Comparison of ENCODE assay signal across 19 mouse cellular contexts in the genomic region with DNA sequence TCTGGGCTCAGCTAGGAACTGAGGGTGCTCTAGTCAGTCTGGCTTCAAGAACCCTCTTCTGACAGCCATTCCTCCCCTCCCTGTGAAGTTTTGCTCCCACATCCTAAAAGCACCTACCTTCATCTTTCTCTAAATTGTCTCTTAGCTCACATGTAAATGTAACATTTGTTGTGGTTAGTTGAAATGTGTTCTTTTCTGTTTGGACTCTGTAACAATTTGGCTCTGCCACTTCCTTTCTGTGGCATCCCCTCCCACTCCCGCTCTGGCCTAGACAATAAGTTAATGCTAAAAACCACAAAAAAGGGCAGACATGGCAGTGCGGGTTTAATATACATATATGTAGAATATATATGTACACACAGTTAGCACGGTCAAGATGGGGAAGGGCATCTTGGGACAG. TPM values are rescaled to one million over a fixed set of nuclear protein-coding genes. Genes with fewer than 3 reads are reported as not detected.
DNase-seq lines count a peak whose midpoint lies in the region; ATAC-seq and TF ChIP-seq lines count a peak whose summit lies in the region.
"Had no signal": no experiment of that assay in that cellular context is flagged by ENCODE, and none has a peak within 500 bp of the region (broad histone marks: within the 10 kb centered on the region; RNA-seq: fewer than 3 reads in every experiment).

No protein-coding gene starts in this region.

- intact Hi-C loops in heart, adult 2 months (cut with DNase I), result loop anchor here (5.0 kb wide), 1 partner anchor 35 kb away; no protein-coding TSS in a partner anchor

- H3K9me3 ChIP-seq in forebrain, embryonic 11.5 days (ENCODE audit: control insufficient read depth, low read length), result no peaks in the 10 kb centered on the region
- H3K9me3 ChIP-seq in forebrain, embryonic 14.5 days (replicated peaks; ENCODE audit: control insufficient read depth, low read length), result no peaks in the 10 kb centered on the region
- no peaks in the 10 kb centered on the region for H3K9me3 ChIP-seq in heart, embryonic 10.5 days
- H3K9me3 ChIP-seq in kidney, embryonic 14.5 days (ENCODE audit: control insufficient read depth, low read length), result no peaks in the 10 kb centered on the region
- H3K9me3 ChIP-seq: forebrain, embryonic 10.5 days; G1E; hindbrain, embryonic 13.5 days; intestine, embryonic 15.5 days had no signal

- H3K4me1 ChIP-seq in forebrain, embryonic 11.5 days (replicated peaks; ENCODE audit: control insufficient read depth, insufficient read depth, low read length), result peaks cover 23% of the 10 kb centered on the region
- H3K4me1 ChIP-seq in forebrain, embryonic 14.5 days (ENCODE audit: control insufficient read depth, insufficient read depth, low read length), result peaks cover 22% of the 10 kb centered on the region
- peaks cover 20% of the 10 kb centered on the region for H3K4me1 ChIP-seq in heart, embryonic 10.5 days
- peaks cover 11% of the 10 kb centered on the region for H3K4me1 ChIP-seq in heart, adult 2 months (ENCODE audit: control insufficient read depth, insufficient read depth, low read length)
- peaks cover 19% of the 10 kb centered on the region for H3K4me1 ChIP-seq in kidney, embryonic 14.5 days (ENCODE audit: control insufficient read depth, insufficient read depth, low read length)

- H3K36me3 ChIP-seq in forebrain, embryonic 11.5 days (ENCODE audit: control insufficient read depth, insufficient read depth, low read length), result peaks cover 25% of the 10 kb centered on the region
- H3K36me3 ChIP-seq in forebrain, embryonic 14.5 days (ENCODE audit: control insufficient read depth, insufficient read depth, low read length), result peaks cover 80% of the 10 kb centered on the region
- H3K36me3 ChIP-seq in heart, embryonic 10.5 days, result peaks cover 87% of the 10 kb centered on the region
- peaks cover 10% of the 10 kb centered on the region for H3K36me3 ChIP-seq in heart, adult 2 months (ENCODE audit: control insufficient read depth, insufficient read depth, low read length)
- H3K36me3 ChIP-seq in kidney, embryonic 14.5 days (ENCODE audit: control insufficient read depth, insufficient read depth, low read length), result peaks cover 81% of the 10 kb centered on the region

- H3K4me3 ChIP-seq in forebrain, embryonic 11.5 days (ENCODE audit: low read depth, low read length), result no peak overlapping the region
- no peak overlapping the region for H3K4me3 ChIP-seq in forebrain, embryonic 14.5 days (ENCODE audit: low read depth, low read length)
- H3K4me3 ChIP-seq in heart, embryonic 10.5 days, result no peak overlapping the region
- no peak overlapping the region for H3K4me3 ChIP-seq in heart, adult 2 months
- H3K4me3 ChIP-seq in kidney, embryonic 14.5 days (ENCODE audit: low read length), result no peak overlapping the region
- H3K4me3 ChIP-seq: erythroblast, embryonic 14.5 days; forebrain, embryonic 10.5 days; hindbrain, embryonic 13.5 days; intestine, embryonic 15.5 days had no signal

- DNase-seq in forebrain, embryonic 11.5 days (ENCODE audit: low spot score), result no peak
- no peak for DNase-seq in forebrain, embryonic 14.5 days (ENCODE audit: low spot score)
- peak; percentile 50 for DNase-seq in heart, embryonic 10.5 days (ENCODE audit: low spot score)
- no peak for DNase-seq in heart, adult 2 months
- peak; percentile 47 for DNase-seq in CD4-positive helper T cell, adult 2 months (ENCODE audit: low read depth, low spot score)
- DNase-seq in T-cell, adult 2 months (ENCODE audit: low spot score), result peak; percentile 32
- DNase-seq in lung, postnatal 36 days, result no peak
- DNase-seq: adrenal gland, postnatal 10 days; gastrocnemius, postnatal 14 days; heart, postnatal 10 days; kidney, adult 18-20 months had no signal

- ATAC-seq in forebrain, embryonic 11.5 days (replicated peaks; ENCODE audit: low FRiP score), result no peak
- ATAC-seq in forebrain, embryonic 14.5 days, result no peak
- ATAC-seq in kidney, embryonic 14.5 days (ENCODE audit: low FRiP score, low TSS enrichment), result no peak
- ATAC-seq: hindbrain, postnatal 0 days; intestine, embryonic 15.5 days had no signal

- TF ChIP-seq EP300 in heart, adult 2 months (IDR thresholded peaks at IDR 0.05; ENCODE audit: insufficient read depth, low read depth, low read length), result no peak

- no peak for TF ChIP-seq CTCF in heart, adult 2 months (IDR thresholded peaks at IDR 0.05)

- H3K27me3 ChIP-seq in forebrain, embryonic 11.5 days (ENCODE audit: control insufficient read depth, insufficient read depth, low read length), result no peaks in the 10 kb centered on the region
- no peaks in the 10 kb centered on the region for H3K27me3 ChIP-seq in forebrain, embryonic 14.5 days (replicated peaks; ENCODE audit: control insufficient read depth, insufficient read depth, low read length)
- no peaks in the 10 kb centered on the region for H3K27me3 ChIP-seq in heart, embryonic 10.5 days (ENCODE audit: insufficient read depth, poor library complexity, severe bottlenecking)
- H3K27me3 ChIP-seq in heart, adult 2 months (ENCODE audit: control insufficient read depth, insufficient read depth, low read length), result no peaks in the 10 kb centered on the region
- H3K27me3 ChIP-seq in kidney, embryonic 14.5 days (ENCODE audit: control insufficient read depth, insufficient read depth, low read length), result no peaks in the 10 kb centered on the region
- H3K27me3 ChIP-seq: hindbrain, embryonic 13.5 days; intestine, embryonic 15.5 days had no signal

- 0 out of 2 replicates have a peak overlapping the region, but pooled peaks have one; percentile 10 for H3K27ac ChIP-seq in forebrain, embryonic 11.5 days (ENCODE audit: low read depth, low read length)
- no peak overlapping the region; the same call in 1 of the 2 replicates for H3K27ac ChIP-seq in forebrain, embryonic 14.5 days (ENCODE audit: low read depth, low read length)
- H3K27ac ChIP-seq in heart, embryonic 10.5 days, result no peak overlapping the region
- no peak overlapping the region for H3K27ac ChIP-seq in heart, adult 2 months
- no peak overlapping the region for H3K27ac ChIP-seq in kidney, embryonic 14.5 days (ENCODE audit: low read depth, low read length)
- H3K27ac ChIP-seq: hindbrain, postnatal 0 days; intestine, embryonic 15.5 days had no signal

- no peak for TF ChIP-seq POLR2A in heart, adult 2 months (IDR thresholded peaks at IDR 0.05; ENCODE audit: insufficient read depth, low read depth, low read length)

- H3K4me2 ChIP-seq in forebrain, embryonic 11.5 days (ENCODE audit: low read depth, low read length, severe bottlenecking), result no peak overlapping the region
- H3K4me2 ChIP-seq in forebrain, embryonic 14.5 days (ENCODE audit: low read length), result no peak overlapping the region
- H3K4me2 ChIP-seq in kidney, embryonic 14.5 days (replicated peaks; ENCODE audit: low read depth, low read length), result no peak overlapping the region
- H3K4me2 ChIP-seq: hindbrain, embryonic 13.5 days; intestine, embryonic 15.5 days had no signal

- no peak overlapping the region for H3K9ac ChIP-seq in forebrain, embryonic 11.5 days (ENCODE audit: low read length)
- H3K9ac ChIP-seq in forebrain, embryonic 14.5 days (ENCODE audit: low read length), result no peak overlapping the region
- no peak overlapping the region for H3K9ac ChIP-seq in heart, adult 2 months (ENCODE audit: low read depth, low read length)
- no peak overlapping the region for H3K9ac ChIP-seq in kidney, embryonic 14.5 days (ENCODE audit: low read depth, low read length)
- H3K9ac ChIP-seq: hindbrain, embryonic 13.5 days; intestine, embryonic 15.5 days had no signal

- no peaks in the 10 kb centered on the region for H3K79me2 ChIP-seq in heart, adult 2 months (replicated peaks; ENCODE audit: control insufficient read depth, insufficient read depth, low read length)

- WGBS in forebrain, embryonic 11.5 days, result 88% methylated on average over 3 of the region's 3 CpGs
- WGBS in forebrain, embryonic 14.5 days, result 83% methylated on average over 3 of the region's 3 CpGs
- 85% methylated on average over 3 of the region's 3 CpGs for WGBS in heart, embryonic 10.5 days
- WGBS in heart, adult 2 months, result 66% methylated on average over 3 of the region's 3 CpGs
- 91% methylated on average over 3 of the region's 3 CpGs for WGBS in kidney, embryonic 14.5 days

RNA-seq across cellular contexts. Expression of gene Pea15a, which starts 9.5 kb away (rescaled TPM):
- 371 and 409 TPM in 2 replicates for polyA plus RNA-seq in forebrain, embryonic 11.5 days (2014; fragmentation: Nextera tagmentation; extraction: Ambion mirVana)
- 433 and 436 TPM in 2 replicates for polyA plus RNA-seq in forebrain, embryonic 14.5 days (2014; fragmentation: Nextera tagmentation; extraction: Ambion mirVana)
- 115 and 152 TPM in 2 replicates for polyA plus RNA-seq in heart, embryonic 10.5 days (2016; fragmentation: Nextera tagmentation; extraction: Ambion mirVana)
- 10 to 100 TPM; 52.2 to 69.8 TPM for total RNA-seq in heart, adult 2 months (2021)
- polyA plus RNA-seq in heart, adult 2 months (2012; rRNA removed), result 56.8 and 101 TPM in 2 replicates
- polyA plus RNA-seq in kidney, embryonic 14.5 days (2014; fragmentation: Nextera tagmentation; extraction: Ambion mirVana), result 56.0 and 87.0 TPM in 2 replicates

RNA-seq across cellular contexts. Expression of gene Casq1, which starts 22.5 kb away (rescaled TPM):
- 1.1 and 2.0 TPM in 2 replicates for polyA plus RNA-seq in forebrain, embryonic 11.5 days (2014; fragmentation: Nextera tagmentation; extraction: Ambion mirVana)
- 3.8 and 4.0 TPM in 2 replicates for polyA plus RNA-seq in forebrain, embryonic 14.5 days (2014; fragmentation: Nextera tagmentation; extraction: Ambion mirVana)
- 225 and 307 TPM in 2 replicates for polyA plus RNA-seq in heart, embryonic 10.5 days (2016; fragmentation: Nextera tagmentation; extraction: Ambion mirVana)
- 1 to 10 TPM; 3.3 to 5.6 TPM for total RNA-seq in heart, adult 2 months (2021)
- 51.7 and 53.8 TPM in 2 replicates for polyA plus RNA-seq in heart, adult 2 months (2012; rRNA removed)
- polyA plus RNA-seq in kidney, embryonic 14.5 days (2014; fragmentation: Nextera tagmentation; extraction: Ambion mirVana), result 2.8 and 3.5 TPM in 2 replicates
- total RNA-seq: G1E; hematopoietic stem cell, adult 5-6 weeks had no signal
- polyA plus RNA-seq: erythroblast, embryonic 14.5 days; G1E had no signal

RNA-seq across cellular contexts. Expression of gene Dcaf8, which starts 49.3 kb away (rescaled TPM):
- 116 and 118 TPM in 2 replicates for polyA plus RNA-seq in forebrain, embryonic 11.5 days (2014; fragmentation: Nextera tagmentation; extraction: Ambion mirVana)
- polyA plus RNA-seq in forebrain, embryonic 14.5 days (2014; fragmentation: Nextera tagmentation; extraction: Ambion mirVana), result 76.1 and 83.1 TPM in 2 replicates
- polyA plus RNA-seq in heart, embryonic 10.5 days (2016; fragmentation: Nextera tagmentation; extraction: Ambion mirVana), result 110 and 125 TPM in 2 replicates
- 100 to 1,000 TPM; 100 to 116 TPM for total RNA-seq in heart, adult 2 months (2021)
- 62.7 and 93.8 TPM in 2 replicates for polyA plus RNA-seq in heart, adult 2 months (2012; rRNA removed)
- polyA plus RNA-seq in kidney, embryonic 14.5 days (2014; fragmentation: Nextera tagmentation; extraction: Ambion mirVana), result 78.3 and 114 TPM in 2 replicates

Comparison
In these comparisons a context has a peak if more than half of its experiments do, and no peak if none do; other contexts are left out.
1. DNase-seq: peak in heart, embryonic 10.5 days (single experiment), CD4-positive helper T cell, adult 2 months (single experiment) and T-cell, adult 2 months (single experiment); none in forebrain, embryonic 11.5 days (single experiment), forebrain, embryonic 14.5 days (single experiment), heart, adult 2 months (0 of 2) and lung, postnatal 36 days (single experiment).
2. RNA of gene Casq1, which starts 22.5 kb away (polyA plus RNA-seq): 225 to 307 TPM in heart, embryonic 10.5 days and 51.7 to 53.8 TPM in heart, adult 2 months; 3.8 to 4.0 TPM in forebrain, embryonic 14.5 days, 2.8 to 3.5 TPM in kidney, embryonic 14.5 days and 1.1 to 2.0 TPM in forebrain, embryonic 11.5 days; every median in the first group is over 10 times any median in the second.